Mouse (Mus musculus) megakaryocyte, embryonic 14.5 days (primary cell): ENCODE results near the gene Lhfpl2.

ENCODE experiments used
- FLI1 ChIP-seq: IDR thresholded peaks from 2 replicates; pipeline ENCODE4 v1.6.1; 2012; ENCODE audit warnings: low read length, inconsistent platforms, mixed read lengths
- GATA1 ChIP-seq: IDR thresholded peaks from 3 replicates; pipeline ENCODE4 v1.6.1; 2012; ENCODE audit warnings: mixed read lengths, low read length, inconsistent platforms, borderline replicate concordance

GRCm38 (mm10) chr13:94211236-94212119 lies 153.9 kb downstream of the Lhfpl2 start:
- TF ChIP-seq GATA1 (no peak), FLI1 (no peak)
